Mouse (Mus musculus): ENCODE measurements around the gene 5430402E10Rik. TPM values are rescaled to one million over a fixed set of nuclear protein-coding genes. Genes with fewer than 3 reads are reported as not detected.
"Not testable (repeated sequence)": the region's sequence is repeated elsewhere in the genome, so short reads cannot be mapped to it uniquely, and the experiment has no call there.

The 5430402E10Rik gene
- polyA plus RNA-seq (2012; rRNA removed): not detected in 2 replicates

DNA sequence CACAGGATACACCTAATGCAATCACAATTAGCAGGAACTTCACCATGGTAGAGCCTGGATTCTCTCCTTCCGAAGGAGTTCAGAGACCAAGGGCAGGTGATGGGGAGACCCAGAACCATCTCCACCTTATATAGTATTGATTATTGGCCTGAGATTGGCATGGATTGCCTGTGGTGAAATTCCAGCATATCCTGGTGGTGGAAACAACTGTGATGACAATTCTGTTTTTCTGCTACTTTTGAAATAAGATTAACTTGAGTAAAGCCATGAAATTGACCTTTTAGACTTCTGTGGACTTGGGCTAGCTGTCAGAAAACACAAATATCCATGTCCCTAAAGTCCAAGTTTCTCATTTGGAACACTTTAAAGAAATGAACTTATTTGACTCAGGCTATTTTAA, at the start of gene 5430402E10Rik:
Gene 5430402E10Rik (minus strand): TSS at position 101 of the 400 bp plus-strand sequence.
- DNase-seq (ENCODE audit: low read depth): not testable (repeated sequence)

DNA sequence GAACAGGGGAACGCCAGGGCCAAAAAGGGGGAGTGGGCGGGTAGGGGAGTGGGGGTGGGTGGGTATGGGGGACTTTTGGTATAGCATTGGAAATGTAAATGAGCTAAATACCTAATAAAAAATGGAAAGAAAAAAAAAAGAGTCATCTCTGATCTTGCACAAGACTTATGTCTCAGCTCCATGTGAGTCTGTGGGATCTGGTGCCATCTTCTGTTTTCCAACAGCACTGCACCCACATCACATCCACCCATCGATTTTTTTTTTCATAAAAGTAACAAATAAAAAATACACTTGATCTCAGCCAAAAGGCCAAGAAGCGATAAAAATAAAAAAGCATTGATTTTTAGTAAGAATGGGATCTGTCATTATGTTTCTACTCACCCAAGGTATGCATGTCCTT, 44.8 kb downstream of the 5430402E10Rik start:
- DNase-seq (ENCODE audit: low read depth): peak; percentile 0

Other genes starting within 250 kb of the 5430402E10Rik start
- gene Prkx, start 128.8 kb downstream of the 5430402E10Rik start, polyA plus RNA-seq (2012; rRNA removed): 19.8 and 22.3 TPM in 2 replicates
- not detected in 2 replicates for gene Pbsn, start 71.4 kb downstream of the 5430402E10Rik start, polyA plus RNA-seq (2012; rRNA removed)
- gene Gm14744, start 60.3 kb downstream of the 5430402E10Rik start, polyA plus RNA-seq (2012; rRNA removed): not detected in 2 replicates
- not detected in 2 replicates for gene Obp1a, start 166.3 kb upstream of the 5430402E10Rik start, polyA plus RNA-seq (2012; rRNA removed)
- gene Gm5938, start 200.4 kb upstream of the 5430402E10Rik start, polyA plus RNA-seq (2012; rRNA removed): not detected in 2 replicates